Mouse (Mus musculus): ENCODE measurements at regions not wholly inside any gene's neighbourhood (a gene's known extent, or its start where the extent isn't known, plus 50 kb on each side); places are given as distances from the start of the nearest gene placed in this dataset.

DNA sequence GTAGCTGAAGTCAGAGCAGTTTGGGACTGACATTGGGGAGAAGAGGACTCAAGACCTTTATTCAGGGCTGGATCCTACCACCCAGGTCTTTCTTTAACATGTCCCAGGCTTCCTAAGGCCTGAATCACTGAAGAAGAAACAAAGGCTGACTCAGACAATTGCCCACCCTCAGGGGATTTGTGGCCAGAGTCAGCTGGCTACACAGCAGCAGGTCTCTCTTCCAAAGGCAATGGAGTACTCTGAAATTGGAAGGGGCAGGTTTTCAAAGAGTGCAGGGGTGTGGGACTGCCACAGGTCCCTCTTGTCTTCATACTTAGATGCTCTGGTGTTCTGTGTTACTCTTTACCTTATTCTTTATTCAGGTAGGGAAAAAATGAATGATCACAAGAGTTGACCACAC, 478.9 kb downstream of the Plcl1 start:
- in situ Hi-C loops (cut with MboI; ENCODE audit: low pct_unique_long_range_greater_than_20kb in 1 of 2, low sequenced_read_pairs in 2 of 2, unreplicated experiment in 1 of 2): loop anchor here (25.0 kb wide), 2 partner anchors 1103 to 1328 kb away; partner anchors contain the start of gene Satb2 (in 2 of the 2)

DNA sequence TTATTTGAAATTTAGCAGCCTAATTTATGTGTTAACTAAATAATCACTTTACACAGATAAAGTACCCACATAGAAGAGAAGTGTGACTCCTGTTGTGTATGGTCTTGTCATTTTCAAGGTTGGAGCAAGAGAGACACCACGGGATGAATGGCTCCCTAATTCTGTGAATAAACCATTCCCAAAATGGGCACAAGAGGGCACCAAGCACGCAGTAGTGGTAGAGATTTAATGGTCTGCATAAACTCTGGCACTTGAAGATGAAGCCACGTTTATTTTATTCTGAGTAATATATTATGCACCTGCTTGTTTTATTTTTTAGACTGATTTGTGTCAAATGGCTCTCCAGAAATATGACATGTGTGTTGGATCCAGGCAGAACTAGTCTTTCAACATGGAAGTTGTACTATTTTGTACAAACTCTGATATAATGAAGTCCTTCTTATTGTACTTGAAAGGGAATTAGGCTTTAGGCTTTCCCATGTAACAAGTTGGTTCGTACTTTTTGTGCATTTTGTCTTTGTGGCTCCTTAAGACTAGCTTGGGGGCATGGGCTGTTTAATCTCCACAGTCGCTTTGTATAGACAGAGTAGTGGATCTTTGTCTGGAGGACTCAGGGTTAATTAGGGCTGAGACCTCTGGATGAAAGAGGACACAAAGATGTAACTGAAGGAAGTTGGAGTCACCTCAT, 480.8 kb downstream of the Plcl1 start:
- in situ Hi-C loops (cut with MboI; ENCODE audit: low pct_unique_long_range_greater_than_20kb in 1 of 2, low sequenced_read_pairs in 2 of 2, unreplicated experiment in 1 of 2): loop anchor here (25.0 kb wide), 2 partner anchors 1101 to 1326 kb away; partner anchors contain the start of gene Satb2 (in 2 of the 2)

DNA sequence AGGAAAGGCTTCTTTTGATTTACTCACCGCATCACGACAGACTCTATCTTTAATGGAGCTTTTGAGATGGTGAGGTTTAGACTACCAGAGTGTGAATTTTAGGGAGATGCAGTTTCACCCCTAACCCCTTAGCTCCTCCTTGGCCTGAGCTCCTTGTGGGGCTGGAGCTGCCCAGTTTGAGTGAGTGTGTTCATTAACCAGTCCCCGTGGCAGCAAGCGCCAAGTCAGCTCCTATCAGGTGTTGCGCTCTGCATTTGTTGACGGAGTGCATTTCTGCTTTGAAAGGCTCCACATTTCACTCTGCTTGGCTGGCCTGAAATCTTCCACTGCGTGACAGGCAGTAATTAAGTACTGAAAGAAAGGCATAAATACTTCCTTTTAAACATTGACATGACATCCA, 481.7 kb downstream of the Plcl1 start:
- in situ Hi-C loops (cut with MboI; ENCODE audit: low pct_unique_long_range_greater_than_20kb in 1 of 2, low sequenced_read_pairs in 2 of 2, unreplicated experiment in 1 of 2): loop anchor here (25.0 kb wide), 2 partner anchors 1100 to 1325 kb away; partner anchors contain the start of gene Satb2 (in 2 of the 2)

- in situ Hi-C loops (cut with MboI; ENCODE audit: low pct_unique_long_range_greater_than_20kb in 1 of 2, low sequenced_read_pairs in 2 of 2, unreplicated experiment in 1 of 2): loop anchor here (25.0 kb wide), 2 partner anchors 1098 to 1323 kb away; partner anchors contain the start of gene Satb2 (in 2 of the 2)
These were observed 483.1 kb downstream of the Plcl1 start for GRCm38 (mm10) chr1:55888711-55889366.

DNA sequence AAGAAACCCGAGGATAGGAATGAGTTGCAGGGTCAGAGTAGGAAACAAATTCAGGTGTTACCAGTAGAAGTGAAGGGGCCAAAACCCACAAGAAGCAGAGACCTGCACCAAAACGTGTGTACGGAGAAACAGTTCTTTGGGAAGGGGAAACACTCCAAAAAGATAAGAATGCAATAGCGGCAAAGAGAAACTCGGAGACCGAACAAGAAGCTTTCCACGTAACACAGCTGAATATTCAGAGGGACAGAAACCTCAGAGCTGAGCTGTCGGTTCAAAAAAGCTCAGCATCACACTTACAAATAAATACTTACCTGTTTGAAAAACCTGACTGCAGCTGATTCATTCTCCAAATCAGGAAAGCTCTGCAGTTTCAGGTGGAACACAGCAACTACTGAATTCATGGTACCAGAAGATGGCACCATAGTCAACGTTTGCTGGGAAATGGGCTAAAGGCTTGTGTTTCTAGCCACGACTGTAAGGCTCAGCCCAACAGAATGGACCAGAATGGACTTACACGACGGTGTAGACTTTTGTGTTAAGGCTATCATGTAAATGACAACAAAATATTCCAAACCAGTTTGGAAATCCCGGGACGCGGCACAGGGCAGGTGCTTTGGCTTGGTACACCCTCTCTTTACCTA, 484.9 kb downstream of the Plcl1 start:
- in situ Hi-C loops (cut with MboI; ENCODE audit: low pct_unique_long_range_greater_than_20kb in 1 of 2, low sequenced_read_pairs in 2 of 2, unreplicated experiment in 1 of 2): loop anchor here (25.0 kb wide), 2 partner anchors 1097 to 1322 kb away; partner anchors contain the start of gene Satb2 (in 2 of the 2)

DNA sequence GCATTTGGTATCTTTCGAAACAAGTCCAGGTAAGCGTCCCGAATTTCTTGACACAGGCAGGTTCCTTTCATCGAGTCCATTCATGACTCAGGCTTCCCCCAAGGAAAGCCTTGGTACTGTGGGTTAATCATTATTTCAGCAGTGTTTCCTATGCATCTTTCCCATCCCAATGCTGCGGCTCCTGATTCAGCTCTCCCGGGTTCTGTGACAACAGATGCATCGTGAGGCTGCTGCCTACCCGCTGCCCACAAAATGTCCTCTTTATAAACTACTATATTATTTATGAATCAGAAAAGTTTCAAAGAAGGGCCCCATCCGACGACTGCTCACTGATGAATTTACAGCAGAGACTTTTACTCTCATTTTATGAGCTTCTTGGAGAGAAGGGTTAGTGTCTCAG, 486.2 kb downstream of the Plcl1 start:
- in situ Hi-C loops (cut with MboI; ENCODE audit: low pct_unique_long_range_greater_than_20kb in 1 of 2, low sequenced_read_pairs in 2 of 2, unreplicated experiment in 1 of 2): loop anchor here (25.0 kb wide), 2 partner anchors 1095 to 1320 kb away; partner anchors contain the start of gene Satb2 (in 2 of the 2)

DNA sequence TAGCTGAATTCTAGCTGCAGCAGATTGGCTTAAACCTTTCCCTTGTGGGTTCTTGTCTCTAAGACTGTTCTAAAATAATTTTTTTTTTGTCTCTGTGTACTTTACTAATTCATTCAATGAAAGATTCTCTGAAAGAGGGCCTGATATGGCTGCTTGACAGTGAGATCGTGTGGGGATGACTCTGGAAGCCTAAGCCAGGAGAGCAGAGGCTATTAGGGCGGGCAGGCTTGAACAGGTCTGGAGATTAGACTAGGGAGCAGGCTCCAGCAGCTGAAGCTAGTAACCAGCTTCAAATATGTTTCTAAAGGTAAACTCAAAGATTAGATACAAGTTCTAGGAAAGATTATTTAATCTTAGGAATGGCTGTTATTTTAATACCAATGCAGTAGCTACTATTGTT, 491.9 kb downstream of the Plcl1 start:
- in situ Hi-C loops (cut with MboI; ENCODE audit: low pct_unique_long_range_greater_than_20kb in 1 of 2, low sequenced_read_pairs in 2 of 2, unreplicated experiment in 1 of 2): loop anchor here (25.0 kb wide), 2 partner anchors 1090 to 1315 kb away; partner anchors contain the start of gene Satb2 (in 2 of the 2)

GRCm38 (mm10) chr1:55898031-55898430, 492.3 kb downstream of the Plcl1 start:
- in situ Hi-C loops (cut with MboI; ENCODE audit: low pct_unique_long_range_greater_than_20kb in 1 of 2, low sequenced_read_pairs in 2 of 2, unreplicated experiment in 1 of 2): loop anchor here (25.0 kb wide), 2 partner anchors 1089 to 1314 kb away; partner anchors contain the start of gene Satb2 (in 2 of the 2)

DNA sequence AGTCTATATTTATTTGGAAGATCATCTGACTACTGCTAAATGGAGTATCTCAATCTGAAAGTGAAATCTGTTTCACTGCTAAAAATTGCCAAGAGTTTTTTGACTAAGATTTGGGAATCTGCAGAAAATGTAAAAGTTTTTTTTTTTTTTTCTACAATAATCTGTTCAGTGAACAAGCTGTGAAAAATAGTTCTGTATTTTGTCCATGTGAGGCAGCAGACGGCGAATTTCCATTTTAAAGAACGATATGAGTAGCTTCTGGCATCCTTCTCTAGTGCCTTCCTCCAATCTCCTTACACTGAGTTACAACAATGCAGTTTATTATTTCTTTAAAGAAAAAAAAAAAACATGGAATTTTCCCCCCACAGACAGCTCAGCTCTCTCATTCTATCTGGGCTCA, 494.3 kb downstream of the Plcl1 start:
- in situ Hi-C loops (cut with MboI; ENCODE audit: low pct_unique_long_range_greater_than_20kb in 1 of 2, low sequenced_read_pairs in 2 of 2, unreplicated experiment in 1 of 2): no loop called here

- in situ Hi-C loops (cut with MboI; ENCODE audit: low pct_unique_long_range_greater_than_20kb in 1 of 2, low sequenced_read_pairs in 2 of 2, unreplicated experiment in 1 of 2): no loop called here
These were observed 497.5 kb downstream of the Plcl1 start for GRCm38 (mm10) chr1:55903177-55903576.

DNA sequence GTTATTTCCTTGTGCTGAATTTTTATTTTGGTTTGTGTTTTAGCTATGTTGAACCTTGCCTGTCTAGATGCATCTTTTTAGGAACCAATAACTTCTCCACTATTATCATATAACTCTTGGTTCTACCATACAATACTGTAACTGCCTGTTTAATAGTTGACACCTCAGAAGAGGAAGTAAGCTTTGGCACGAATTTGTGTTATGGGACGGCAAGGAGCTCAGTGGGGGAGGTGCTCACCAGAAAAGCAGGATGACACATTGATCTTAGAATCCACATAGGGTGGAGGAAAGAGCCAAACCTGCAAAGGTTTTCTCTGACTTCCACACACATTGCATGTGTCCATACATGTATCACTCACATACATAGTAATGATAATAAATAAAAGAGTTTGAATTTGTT, 498.9 kb downstream of the Plcl1 start:
- in situ Hi-C loops (cut with MboI; ENCODE audit: low pct_unique_long_range_greater_than_20kb in 1 of 2, low sequenced_read_pairs in 2 of 2, unreplicated experiment in 1 of 2): no loop called here

GRCm38 (mm10) chr1:55905232-55905631, 499.5 kb downstream of the Plcl1 start:
- in situ Hi-C loops (cut with MboI; ENCODE audit: low pct_unique_long_range_greater_than_20kb in 1 of 2, low sequenced_read_pairs in 2 of 2, unreplicated experiment in 1 of 2): no loop called here

GRCm38 (mm10) chr1:55910024-55910423, 504.3 kb downstream of the Plcl1 start:
- in situ Hi-C loops (cut with MboI; ENCODE audit: low pct_unique_long_range_greater_than_20kb in 1 of 2, low sequenced_read_pairs in 2 of 2, unreplicated experiment in 1 of 2): no loop called here

GRCm38 (mm10) chr1:55914284-55914683, 508.6 kb downstream of the Plcl1 start:
- in situ Hi-C loops (cut with MboI; ENCODE audit: low pct_unique_long_range_greater_than_20kb in 1 of 2, low sequenced_read_pairs in 2 of 2, unreplicated experiment in 1 of 2): no loop called here

DNA sequence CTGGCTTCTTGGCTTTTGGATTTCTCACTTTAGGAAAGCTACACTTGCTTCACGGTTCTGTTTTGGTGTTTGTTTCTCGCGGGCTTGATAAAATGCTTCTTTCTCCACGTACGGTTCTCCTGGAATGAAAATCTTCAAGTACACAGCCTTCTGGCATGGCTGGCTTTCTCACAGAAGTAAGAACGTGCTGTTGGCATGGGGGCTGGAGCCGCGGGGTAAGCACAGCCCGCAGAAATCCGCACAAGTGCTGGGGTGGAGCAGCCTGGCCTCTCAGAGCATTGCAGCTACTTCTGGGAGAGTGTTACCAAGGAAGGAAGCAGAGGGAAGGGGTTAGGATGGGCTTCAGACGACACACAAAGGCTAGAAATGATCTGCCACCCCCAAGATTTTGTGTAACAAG, 510.2 kb downstream of the Plcl1 start:
- in situ Hi-C loops (cut with MboI; ENCODE audit: low pct_unique_long_range_greater_than_20kb in 1 of 2, low sequenced_read_pairs in 2 of 2, unreplicated experiment in 1 of 2): no loop called here

DNA sequence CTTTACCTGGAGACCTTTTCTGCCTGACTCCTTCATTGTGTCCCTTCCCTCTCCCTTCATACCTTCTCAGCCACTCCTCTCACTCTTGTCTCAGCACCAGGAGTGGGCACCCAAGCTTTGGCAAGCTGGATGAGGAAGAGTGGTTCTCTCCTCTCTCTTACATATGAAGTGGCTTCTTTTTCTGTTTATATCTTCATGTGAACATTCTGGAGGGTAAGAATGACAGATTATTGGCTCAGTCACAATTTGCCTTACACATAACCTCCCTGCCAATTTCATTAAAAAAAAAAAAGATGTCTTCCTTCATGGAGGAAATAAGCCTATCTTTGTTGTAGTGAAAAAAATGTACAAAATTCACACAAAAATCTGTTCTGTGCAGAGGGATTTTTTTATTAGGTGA, 513.8 kb downstream of the Plcl1 start:
- in situ Hi-C loops (cut with MboI; ENCODE audit: low pct_unique_long_range_greater_than_20kb in 1 of 2, low sequenced_read_pairs in 2 of 2, unreplicated experiment in 1 of 2): no loop called here

DNA sequence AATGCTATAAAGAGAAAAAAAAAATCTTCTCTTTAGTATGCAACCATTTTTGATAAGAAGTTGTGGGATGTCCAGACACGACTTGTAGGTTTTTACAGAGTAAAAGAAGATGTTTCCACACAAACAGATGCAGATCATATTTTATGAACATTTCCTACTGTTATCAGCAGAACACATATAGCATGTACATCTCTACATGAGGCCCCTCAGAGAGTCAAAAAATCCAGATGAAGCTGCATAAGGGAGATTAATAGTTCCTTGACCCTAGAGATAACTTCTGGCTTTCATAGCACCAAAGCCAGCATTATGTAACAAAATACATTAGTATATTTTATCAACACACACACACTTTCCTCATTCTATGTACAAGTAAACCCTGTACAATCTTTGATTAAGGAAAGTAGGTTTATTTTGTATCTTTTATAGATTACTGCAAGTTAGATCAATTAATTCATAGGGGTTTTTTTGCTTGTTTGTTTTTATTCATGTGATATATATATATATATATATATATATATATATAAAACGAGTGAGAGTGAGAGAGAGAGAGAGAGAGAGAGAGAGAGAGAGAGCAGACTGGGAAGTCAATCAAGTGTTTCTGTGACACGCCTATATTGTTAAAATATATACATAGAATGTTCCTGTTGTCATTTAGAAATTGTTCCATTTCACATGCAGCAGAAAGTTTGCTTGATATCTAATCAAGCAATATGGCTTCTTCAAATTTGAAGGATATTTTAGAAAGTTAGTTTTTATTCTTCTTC, 541.2 kb downstream of the Plcl1 start:
- in situ Hi-C loops (cut with MboI; ENCODE audit: low pct_unique_long_range_greater_than_20kb in 1 of 2, low sequenced_read_pairs in 2 of 2, unreplicated experiment in 1 of 2): no loop called here

DNA sequence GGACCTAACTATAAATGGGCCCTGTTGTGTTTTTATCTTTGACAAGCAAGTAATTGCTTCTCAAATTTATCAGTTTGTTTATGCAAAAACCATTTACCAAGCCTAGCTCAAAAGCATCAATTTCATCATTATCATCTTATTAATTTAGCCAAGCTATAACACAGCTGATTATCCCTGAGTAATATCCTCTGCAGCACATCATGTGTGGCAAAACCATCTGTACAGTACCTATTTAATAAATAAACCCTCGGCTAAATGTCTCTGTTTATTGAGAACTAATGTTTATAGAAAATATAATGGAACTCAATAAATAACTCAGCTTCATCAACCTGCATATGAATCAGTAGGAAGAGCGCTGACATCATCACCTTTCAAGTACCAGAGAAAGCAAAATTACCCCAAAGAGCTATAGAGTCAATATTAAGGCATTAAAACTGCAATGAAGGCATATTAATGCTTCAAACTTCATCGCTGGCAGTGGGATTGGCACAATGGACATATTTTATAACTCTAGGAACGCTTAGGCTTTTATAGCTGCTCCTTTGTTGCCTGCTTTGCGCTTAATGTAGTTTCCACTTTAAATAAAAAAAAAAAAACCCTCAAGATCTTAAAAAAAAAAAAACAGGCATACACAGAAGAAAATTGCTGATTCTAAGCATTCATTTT, 542.0 kb downstream of the Plcl1 start:
- in situ Hi-C loops (cut with MboI; ENCODE audit: low pct_unique_long_range_greater_than_20kb in 1 of 2, low sequenced_read_pairs in 2 of 2, unreplicated experiment in 1 of 2): no loop called here

Measured in mouse embryonic stem cell (cell line).